Mouse (Mus musculus): ENCODE data around the gene Map3k21.

Gene Map3k21

GRCm38 (mm10) chr8:125950007-125950940 lies 40.0 kb downstream of the Map3k21 start:
- POLR2A ChIA-PET = interaction anchor here in 2 of 4 experiments (0.6 to 1.4 kb wide), 2 partner anchors 10 to 489 kb away, joined by 3 to 4 read pairs; no protein-coding TSS in a partner anchor
- CTCF ChIA-PET = interaction anchor here (0.5 to 4.1 kb wide), 38 partner anchors 8 to 1173 kb away, joined by 3 to 28 read pairs (median 3); partner anchors contain the start of gene Kcnk1 (in 3 of the 4)

GRCm38 (mm10) chr8:125955671-125956070 lies 45.4 kb downstream of the Map3k21 start:
- POLR2A ChIA-PET = no interaction called here

GRCm38 (mm10) chr8:125956796-125957195 lies 46.5 kb downstream of the Map3k21 start:
- ChIA-PET POLR2A (no interaction called here), CTCF (interaction anchor here in 1 of 4 experiments (1.3 kb wide), 1 partner anchor 38 kb away, joined by 4 read pairs; the partner anchor contains the start of gene Kcnk1)

More at GRCm38 (mm10) chr8:125955671-125956070, 45.4 kb downstream of the Map3k21 start:
- CTCF ChIA-PET = interaction anchor here in 3 of 4 experiments (0.7 to 0.8 kb wide), 3 partner anchors 120 to 961 kb away, joined by 3 to 4 read pairs (median 3); no protein-coding TSS in a partner anchor

DNA sequence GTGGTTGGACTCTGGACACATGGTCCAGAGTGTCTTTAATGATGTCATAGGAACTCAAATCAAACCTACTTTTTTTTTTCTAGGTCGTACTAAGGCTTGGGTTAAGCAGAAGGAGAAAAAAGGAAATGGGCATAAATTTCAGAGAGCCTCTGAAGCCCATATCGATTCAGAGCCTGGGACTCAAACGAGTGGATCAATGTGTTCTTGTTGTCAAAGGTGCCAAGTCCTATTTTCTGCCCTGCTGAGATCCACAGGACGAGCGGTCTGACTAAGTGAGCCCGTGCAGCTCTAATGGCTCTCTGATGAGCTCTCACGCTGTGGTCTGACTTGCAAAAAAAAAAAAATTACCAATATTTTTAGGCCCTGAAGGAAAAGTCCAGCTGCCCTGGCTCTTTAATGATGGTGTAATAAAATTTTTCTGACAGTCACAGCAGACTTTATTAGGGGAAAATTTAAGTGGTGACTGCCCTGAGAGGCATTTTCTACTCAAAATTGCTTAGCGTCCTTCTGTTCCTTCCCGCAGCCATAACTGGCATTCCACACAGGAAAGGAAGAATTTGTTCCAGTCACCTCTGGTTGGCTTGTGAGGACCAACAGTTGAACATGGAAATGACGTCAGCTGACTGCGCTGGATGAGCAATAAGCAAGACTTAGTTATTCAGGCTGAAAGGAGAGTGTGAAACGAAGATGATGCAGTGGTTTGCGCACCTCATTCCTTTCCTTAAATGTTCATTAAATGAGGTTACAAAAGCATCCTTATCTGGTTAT lies 47.2 kb downstream of the Map3k21 start:
- ChIA-PET CTCF (interaction anchor here in 1 of 4 experiments (1.0 to 1.3 kb wide), 2 partner anchors 37 to 118 kb away, joined by 3 to 4 read pairs; partner anchors contain the start of gene Kcnk1), POLR2A (no interaction called here)

DNA sequence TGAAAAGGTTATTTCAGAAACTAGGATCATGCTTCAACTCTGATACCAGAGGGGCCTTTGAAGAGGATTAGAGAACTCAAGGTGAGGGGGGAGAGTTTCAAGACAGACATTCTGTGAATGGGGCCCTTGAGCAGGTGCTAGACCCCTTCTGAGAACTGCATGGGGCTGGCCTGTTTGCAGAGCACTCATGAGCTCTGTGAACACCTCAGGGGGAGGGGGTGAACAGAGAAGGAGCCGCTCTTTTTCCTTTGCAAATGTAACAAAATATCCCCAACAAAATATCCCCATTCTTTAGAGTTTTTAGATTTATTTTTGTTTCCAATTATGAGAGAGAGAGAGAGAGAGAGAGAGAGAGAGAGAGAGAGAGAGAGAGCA lies 47.7 kb downstream of the Map3k21 start:
- POLR2A ChIA-PET = no interaction called here
- CTCF ChIA-PET = interaction anchor here in 2 of 4 experiments (0.7 to 1.3 kb wide), 3 partner anchors 8 to 118 kb away, joined by 3 to 9 read pairs (median 3); no protein-coding TSS in a partner anchor

- CTCF ChIA-PET = interaction anchor here in 3 of 4 experiments (0.5 to 1.3 kb wide), 7 partner anchors 9 to 1150 kb away, joined by 3 to 6 read pairs (median 3); no protein-coding TSS in a partner anchor
These were observed 49.1 kb downstream of the Map3k21 start for GRCm38 (mm10) chr8:125959363-125959771.

GRCm38 (mm10) chr8:125960037-125960436 lies 49.8 kb downstream of the Map3k21 start:
- CTCF ChIA-PET = interaction anchor here in 2 of 4 experiments (0.5 to 0.8 kb wide), 2 partner anchors 10 to 908 kb away, joined by 3 to 4 read pairs; no protein-coding TSS in a partner anchor
- POLR2A ChIA-PET = no interaction called here

More at GRCm38 (mm10) chr8:125959363-125959771, 49.1 kb downstream of the Map3k21 start:
- POLR2A ChIA-PET = interaction anchor here in 1 of 4 experiments (0.6 kb wide), 1 partner anchor 115 kb away, joined by 4 read pairs; no protein-coding TSS in a partner anchor

DNA sequence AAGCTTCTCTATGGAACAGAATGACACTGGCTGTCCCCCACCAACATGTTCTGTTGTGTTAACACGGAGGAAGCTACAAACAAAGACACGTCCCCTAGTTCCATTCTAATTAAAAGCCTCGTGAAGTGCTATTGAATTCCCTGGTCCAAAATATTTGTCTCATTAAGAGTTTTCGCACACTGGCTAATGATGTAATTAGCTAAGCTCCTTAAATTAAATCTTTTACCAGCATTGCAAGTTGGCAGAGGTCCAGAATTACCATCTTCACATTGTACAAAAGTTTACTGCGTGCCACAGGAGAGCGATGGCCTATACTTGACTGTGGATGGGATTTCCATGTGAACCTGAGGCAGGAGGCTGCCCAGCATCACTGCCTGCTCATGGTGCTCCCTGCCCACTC lies 51.5 kb downstream of the Map3k21 start:
- POLR2A ChIA-PET = no interaction called here
- CTCF ChIA-PET = no interaction called here

DNA sequence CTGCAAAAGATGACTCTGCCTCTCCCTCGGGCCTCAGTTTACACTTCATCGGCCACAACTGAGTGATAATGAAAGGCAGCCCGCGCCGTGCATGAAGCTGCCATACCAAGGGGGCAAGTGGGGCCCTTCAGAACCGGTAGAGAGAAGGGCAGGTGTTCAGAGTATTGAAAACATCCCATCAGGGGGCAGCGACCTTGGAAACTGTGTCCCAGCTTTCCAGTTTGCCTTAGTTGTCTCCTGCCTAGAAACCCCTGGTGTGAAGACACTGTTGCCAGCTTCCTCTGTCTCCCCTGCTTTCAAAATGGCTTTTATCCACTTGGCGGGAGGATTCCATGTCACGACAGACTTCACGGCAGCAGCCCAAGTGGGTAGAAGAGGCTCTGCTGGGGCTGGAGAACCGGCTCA lies 53.6 kb downstream of the Map3k21 start:
- CTCF ChIA-PET = interaction anchor here in 1 of 4 experiments (0.6 kb wide), 2 partner anchors 205 to 295 kb away, joined by 3 read pairs; no protein-coding TSS in a partner anchor
- POLR2A ChIA-PET = interaction anchor here in 2 of 4 experiments (0.6 to 1.9 kb wide), 4 partner anchors 31 to 1099 kb away, joined by 3 to 11 read pairs (median 4); partner anchors contain the start of gene Kcnk1 (in 2 of the 2)

GRCm38 (mm10) chr8:125971336-125971735 lies 61.1 kb downstream of the Map3k21 start:
- POLR2A ChIA-PET = interaction anchor here in 2 of 4 experiments (0.7 to 2.2 kb wide), 3 partner anchors 15 to 101 kb away, joined by 3 to 8 read pairs (median 3); partner anchors contain the start of gene Kcnk1 (in 1 of the 2)

DNA sequence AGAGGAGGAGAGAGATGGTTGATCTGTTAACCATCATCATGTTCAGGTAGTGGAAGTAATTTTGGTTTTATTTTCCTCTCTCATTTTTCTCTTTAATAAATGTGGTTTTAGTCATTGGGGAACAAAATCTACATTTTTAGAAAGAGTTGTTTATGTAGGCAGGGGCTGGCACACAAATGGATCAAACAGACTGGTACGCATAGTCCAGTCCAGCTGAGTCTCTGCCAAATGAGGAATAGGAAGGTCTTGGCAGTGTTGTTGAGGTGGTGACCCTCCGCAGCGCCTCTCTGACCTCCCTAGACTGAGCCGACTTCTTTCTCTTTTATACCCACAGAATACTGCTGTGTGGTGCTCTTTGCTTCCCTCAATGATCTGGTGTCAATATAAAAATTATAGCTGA lies 65.7 kb downstream of the Map3k21 start:
- POLR2A ChIA-PET = interaction anchor here in 1 of 4 experiments (1.0 kb wide), 1 partner anchor 10 kb away, joined by 3 read pairs; no protein-coding TSS in a partner anchor
- CTCF ChIA-PET = interaction anchor here in 2 of 4 experiments (0.5 to 1.5 kb wide), 2 partner anchors 40 to 143 kb away, joined by 3 to 5 read pairs; no protein-coding TSS in a partner anchor

More at GRCm38 (mm10) chr8:125971336-125971735, 61.1 kb downstream of the Map3k21 start:
- CTCF ChIA-PET = interaction anchor here in 2 of 4 experiments (0.7 to 1.1 kb wide), 2 partner anchors 21 to 843 kb away, joined by 3 read pairs; no protein-coding TSS in a partner anchor

GRCm38 (mm10) chr8:125980826-125981225 lies 70.6 kb downstream of the Map3k21 start:
- POLR2A ChIA-PET = interaction anchor here in 1 of 4 experiments (0.6 kb wide), 1 partner anchor 343 kb away, joined by 3 read pairs; no protein-coding TSS in a partner anchor
- CTCF ChIA-PET = interaction anchor here in 1 of 4 experiments (0.6 kb wide), 1 partner anchor 853 kb away, joined by 4 read pairs; no protein-coding TSS in a partner anchor

GRCm38 (mm10) chr8:125983515-125983914 lies 73.3 kb downstream of the Map3k21 start:
- CTCF ChIA-PET = no interaction called here

DNA sequence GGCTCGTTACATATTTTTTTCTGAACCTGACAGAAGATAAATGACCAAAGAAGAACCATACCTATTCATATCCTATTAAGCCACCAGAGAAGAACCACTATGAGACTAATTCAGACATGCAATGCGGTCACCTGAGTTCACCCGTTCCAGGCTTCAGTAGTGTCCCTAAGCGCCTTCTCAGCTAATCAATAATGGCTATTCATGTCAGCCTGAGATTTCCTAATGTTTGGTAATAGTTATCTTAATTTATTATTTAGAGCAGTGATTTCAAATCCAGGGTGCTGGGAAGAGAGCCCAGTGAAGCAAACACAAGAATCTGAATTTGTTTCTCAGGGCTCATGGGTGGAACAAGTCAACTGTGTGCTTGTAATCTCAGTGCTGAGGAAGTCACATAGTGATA lies 73.9 kb downstream of the Map3k21 start:
- CTCF ChIA-PET = no interaction called here
- POLR2A ChIA-PET = no interaction called here

More at GRCm38 (mm10) chr8:125983515-125983914, 73.3 kb downstream of the Map3k21 start:
- POLR2A ChIA-PET = no interaction called here

DNA sequence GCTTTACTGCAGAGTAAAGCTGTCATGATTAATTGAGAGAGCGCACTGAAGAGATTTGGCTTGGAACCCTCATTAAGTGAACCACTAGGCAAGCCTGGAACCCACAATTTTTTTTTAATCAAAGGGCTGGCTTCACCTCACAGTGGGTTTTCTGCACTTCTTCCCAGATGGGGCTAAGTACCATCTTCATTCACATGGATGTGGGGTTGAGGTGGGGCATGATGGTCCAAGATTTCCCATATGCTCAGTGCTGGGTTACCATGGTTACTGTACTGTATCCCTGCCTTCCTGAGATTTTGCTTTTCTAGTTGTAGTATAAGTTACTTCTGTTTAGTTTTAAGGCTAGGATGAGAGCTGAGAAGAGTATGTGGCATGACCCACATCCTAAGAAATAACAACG lies 75.1 kb downstream of the Map3k21 start:
- ChIA-PET POLR2A (interaction anchor here in 1 of 4 experiments (1.2 to 2.7 kb wide), 2 partner anchors 9 to 10 kb away, joined by 3 to 14 read pairs; partner anchors contain the start of gene Kcnk1), CTCF (no interaction called here)

GRCm38 (mm10) chr8:125986999-125987589 lies 76.8 kb downstream of the Map3k21 start:
- CTCF ChIA-PET = interaction anchor here in 1 of 4 experiments (0.8 kb wide), 1 partner anchor 8 kb away, joined by 4 read pairs; the partner anchor contains the start of gene Kcnk1
- POLR2A ChIA-PET = interaction anchor here in 2 of 4 experiments (0.6 to 2.7 kb wide), 6 partner anchors 8 to 18 kb away, joined by 3 to 14 read pairs (median 3); partner anchors contain the start of gene Kcnk1 (in 2 of the 2)

GRCm38 (mm10) chr8:125987996-125988395 lies 77.7 kb downstream of the Map3k21 start:
- ChIA-PET POLR2A (no interaction called here), CTCF (no interaction called here)

- CTCF ChIA-PET = no interaction called here
- POLR2A ChIA-PET = interaction anchor here in 1 of 4 experiments (2.4 to 3.1 kb wide), 2 partner anchors 13 to 15 kb away, joined by 6 to 20 read pairs; no protein-coding TSS in a partner anchor
These were observed 83.4 kb downstream of the Map3k21 start for GRCm38 (mm10) chr8:125993636-125994035.
